9 mouse cellular contexts compared by ENCODE assay signal in the genomic region with DNA sequence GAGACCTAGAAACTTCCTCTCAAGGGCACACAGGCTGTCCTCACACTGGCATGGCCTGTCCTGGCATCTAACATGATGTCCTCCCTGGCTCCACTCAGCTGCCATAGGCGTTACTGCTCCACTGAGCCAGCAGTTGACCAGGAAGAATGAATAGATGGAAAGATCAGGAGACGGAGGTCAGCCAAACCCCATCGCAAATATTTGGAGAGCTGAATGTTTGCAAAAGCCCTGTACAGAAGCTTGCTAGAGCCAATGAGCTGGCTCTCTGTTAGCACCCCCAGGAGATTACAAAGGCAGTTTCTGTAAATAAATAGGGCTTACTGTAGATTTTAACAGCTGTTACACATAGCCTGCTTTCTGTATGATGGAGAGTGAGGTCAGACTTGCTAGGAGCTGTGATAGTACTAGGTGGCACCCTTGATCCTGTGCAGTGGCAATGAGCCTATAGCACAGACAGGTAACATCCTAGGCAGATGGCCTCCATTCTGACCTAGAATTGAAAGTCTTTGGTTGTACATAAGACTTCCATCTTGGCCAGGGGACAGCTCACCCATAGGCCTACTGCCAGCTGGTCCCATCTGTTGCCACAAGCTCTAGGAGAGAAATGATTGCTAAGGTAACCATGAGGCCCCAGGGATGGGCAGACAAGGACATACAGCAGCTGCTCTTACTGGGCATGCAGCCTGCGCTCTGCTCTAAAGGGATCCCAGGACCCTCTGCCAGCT. TPM values are rescaled to one million over a fixed set of nuclear protein-coding genes. Genes with fewer than 3 reads are reported as not detected.
DNase-seq lines count a peak whose midpoint lies in the region; ATAC-seq lines count a peak whose summit lies in the region.
"Had no signal": no experiment of that assay in that cellular context is flagged by ENCODE, and none has a peak within 500 bp of the region (broad histone marks: within the 10 kb centered on the region; RNA-seq: fewer than 3 reads in every experiment).

No protein-coding gene starts in this region.

- no peaks in the 10 kb centered on the region for H3K9me3 ChIP-seq in midbrain, embryonic 11.5 days (ENCODE audit: control insufficient read depth, low read length)
- 0 out of 2 replicates have a peak, but pooled peaks cover 8% of the 10 kb centered on the region for H3K9me3 ChIP-seq in midbrain, embryonic 10.5 days (replicated peaks)
- H3K9me3 ChIP-seq: heart, embryonic 15.5 days had no signal

- no peak overlapping the region for H3K9ac ChIP-seq in midbrain, embryonic 11.5 days (ENCODE audit: low read length)
- H3K9ac ChIP-seq: heart, embryonic 15.5 days had no signal

- H3K4me2 ChIP-seq in midbrain, embryonic 11.5 days = no peak overlapping the region
- H3K4me2 ChIP-seq: heart, embryonic 15.5 days had no signal

- peak; percentile 44; the same call in 1 of the 2 replicates for ATAC-seq in midbrain, embryonic 11.5 days (ENCODE audit: low FRiP score)
- ATAC-seq in erythroblast, adult 5-6 weeks (replicated peaks; ENCODE audit: low FRiP score, poor library complexity, severe bottlenecking) = no peak

- H3K4me3 ChIP-seq in midbrain, embryonic 11.5 days (ENCODE audit: low read depth, low read length) = no peak overlapping the region
- no peak overlapping the region for H3K4me3 ChIP-seq in midbrain, embryonic 10.5 days
- H3K4me3 ChIP-seq: heart, embryonic 15.5 days had no signal

- H3K27me3 ChIP-seq in midbrain, embryonic 11.5 days (ENCODE audit: control insufficient read depth, insufficient read depth, low read length) = no peaks in the 10 kb centered on the region
- H3K27me3 ChIP-seq in midbrain, embryonic 10.5 days (ENCODE audit: low read depth, poor library complexity, severe bottlenecking) = no peaks in the 10 kb centered on the region
- H3K27me3 ChIP-seq: heart, embryonic 15.5 days had no signal

- peak; percentile 13 to 28 for DNase-seq in adrenal gland, postnatal 36 days
- DNase-seq in adrenal gland, postnatal 4 days (ENCODE audit: low spot score in 2 of 2) = no peak
- DNase-seq in midbrain, embryonic 11.5 days (ENCODE audit: low spot score, missing footprints) = no peak
- no peak for DNase-seq in midbrain, embryonic 10.5 days (ENCODE audit: low spot score)
- peak; percentile 44 to 64 for DNase-seq in layer of hippocampus, adult 8-10 months (ENCODE audit: low spot score in 2 of 2)
- DNase-seq in lung, postnatal 10 days = peak; percentile 77
- DNase-seq in thymus, postnatal 4 days = no peak

- no peaks in the 10 kb centered on the region for H3K4me1 ChIP-seq in midbrain, embryonic 11.5 days (ENCODE audit: control insufficient read depth, insufficient read depth, low read length)
- H3K4me1 ChIP-seq in midbrain, embryonic 10.5 days = no peaks in the 10 kb centered on the region
- H3K4me1 ChIP-seq: heart, embryonic 15.5 days had no signal

- no peak overlapping the region for H3K27ac ChIP-seq in midbrain, embryonic 11.5 days (ENCODE audit: low read depth, low read length)
- H3K27ac ChIP-seq in midbrain, embryonic 10.5 days (replicated peaks) = no peak overlapping the region
- H3K27ac ChIP-seq: heart, embryonic 15.5 days had no signal

- H3K36me3 ChIP-seq in midbrain, embryonic 11.5 days (ENCODE audit: control insufficient read depth, insufficient read depth, low read length) = no peaks in the 10 kb centered on the region
- no peaks in the 10 kb centered on the region for H3K36me3 ChIP-seq in midbrain, embryonic 10.5 days
- H3K36me3 ChIP-seq: heart, embryonic 15.5 days had no signal

- 79% methylated on average over 4 of the region's 4 CpGs for WGBS in midbrain, embryonic 11.5 days
- WGBS in midbrain, embryonic 10.5 days = 84% methylated on average over 4 of the region's 4 CpGs

RNA-seq across cellular contexts. Expression of gene Prom1, which starts 49.7 kb away (rescaled TPM):
- 1 to 10 TPM; 1.7 to 3.8 TPM for total RNA-seq in adrenal gland, postnatal 36 days (2021)
- total RNA-seq in adrenal gland, postnatal 4 days (2021) = 10 to 100 TPM; 10.2 to 18.4 TPM
- polyA plus RNA-seq in midbrain, embryonic 11.5 days (2014; fragmentation: Nextera tagmentation; extraction: Ambion mirVana) = 171 and 176 TPM in 2 replicates
- polyA plus RNA-seq in midbrain, embryonic 10.5 days (2016; fragmentation: Nextera tagmentation; extraction: Ambion mirVana) = 173 and 180 TPM in 2 replicates
- 10 to 100 TPM; 12.8 to 18.8 (median 15.4) TPM for total RNA-seq in layer of hippocampus, adult 8-10 months (2022)
- 13.8 and 31.6 TPM in 2 replicates for total RNA-seq in erythroblast, adult 5-6 weeks (2015; ENCODE audit: low replicate concordance)
- 14.1 and 16.7 TPM in 2 replicates for total RNA-seq in erythroblast, adult 5-6 weeks (2017; ENCODE audit: low replicate concordance)

Comparison
In these comparisons a context has a peak if more than half of its experiments do, and no peak if none do; other contexts are left out.
1. DNase-seq: peak in adrenal gland, postnatal 36 days (2 of 2), layer of hippocampus, adult 8-10 months (2 of 2) and lung, postnatal 10 days (single experiment); none in adrenal gland, postnatal 4 days (0 of 2), midbrain, embryonic 11.5 days (single experiment), midbrain, embryonic 10.5 days (single experiment) and thymus, postnatal 4 days (single experiment).